Mouse (Mus musculus) bone marrow, adult 2 months (tissue): ENCODE measurements around the gene Lgals3. TPM values are rescaled to one million over a fixed set of nuclear protein-coding genes. Genes with fewer than 3 reads are reported as not detected.

Experiments
- H3K27ac ChIP-seq: fragments of 200-500 bp; 2 replicates; pipeline ENCODE4 v1.5.1; 2012; ENCODE audit warnings: low read depth, mild to moderate bottlenecking, control low read depth, inconsistent platforms, low read length; ENCODE audit not compliant: control insufficient read depth, poor library complexity, insufficient read depth
- H3K4me1 ChIP-seq: fragments of 200-500 bp; 2 replicates; pipeline ENCODE4 v1.6.1; 2011; ENCODE audit warnings: low read length; ENCODE audit not compliant: control insufficient read depth, insufficient read depth
- H3K4me3 ChIP-seq: fragments of 200-500 bp; replicated peaks from 2 replicates; pipeline ENCODE3; 2011; ENCODE audit warnings: mild to moderate bottlenecking, low read depth, low read length, control low read depth; ENCODE audit not compliant: control insufficient read depth
- CTCF ChIP-seq: fragments of 200-500 bp; IDR thresholded peaks from 2 replicates; pipeline ENCODE4 v1.5.1; 2011; ENCODE audit warnings: low read length, control low read depth; ENCODE audit not compliant: control insufficient read depth, insufficient read depth
- POLR2A ChIP-seq: fragments of 200-500 bp; IDR thresholded peaks from 2 replicates; pipeline ENCODE4 v1.6.1; 2011; ENCODE audit warnings: low read depth, mild to moderate bottlenecking, control low read depth, low read length, borderline replicate concordance; ENCODE audit not compliant: control insufficient read depth
- WGBS: fragments of 180-500 bp; shearing (Covaris S2); methylation state at CpG from one replicate; pipeline ENCODE4 v1.1.7; 2018; 5-methylcytosine and 5-hydroxymethylcytosine counted together
- polyA plus RNA-seq: library from polyadenylated mRNA; stranded (reverse); fragments of >200 nt; gene quantifications from 2 replicates; pipeline ENCODE4 v1.2.4, GENCODE M21; 2011; ENCODE audit warnings: low replicate concordance; ENCODE audit not compliant: missing spikeins, insufficient read depth, insufficient read length

Lgals3 gene
- polyA plus RNA-seq, 1 experiment, result 147 TPM

- TF ChIP-seq CTCF, result no peak
- no peak for TF ChIP-seq POLR2A
- Histone ChIP-seq H3K4me3 (no peak overlapping the region), H3K4me1 (peaks cover 7% of the 10 kb centered on the region; the same call in 1 of the 2 replicates), H3K27ac (no peak overlapping the region)
- 27% methylated on average over 3 of the region's 3 CpGs for WGBS
Measured at GRCm38 (mm10) chr14:47359610-47360009, 7.9 kb upstream of the Lgals3 start.

GRCm38 (mm10) chr14:47361418-47361817 is 6.1 kb upstream of the Lgals3 start:
- TF ChIP-seq POLR2A (no peak), CTCF (no peak)
- 53% methylated on average over 2 of the region's 2 CpGs for WGBS
- H3K4me3 ChIP-seq, result no peak overlapping the region
- H3K27ac ChIP-seq, result peak overlapping the region; percentile 68
- peaks cover 5% of the 10 kb centered on the region; the same call in 1 of the 2 replicates for H3K4me1 ChIP-seq

GRCm38 (mm10) chr14:47361899-47362298 is 5.7 kb upstream of the Lgals3 start:
- H3K27ac ChIP-seq, result peak overlapping the region; percentile 68
- peaks cover 5% of the 10 kb centered on the region for H3K4me1 ChIP-seq
- no peak overlapping the region for H3K4me3 ChIP-seq
- TF ChIP-seq CTCF, result no peak
- TF ChIP-seq POLR2A, result no peak
- 61% methylated on average over 9 of the region's 9 CpGs for WGBS

GRCm38 (mm10) chr14:47364742-47365449 is 2.7 kb upstream of the Lgals3 start:
- Histone ChIP-seq H3K27ac (no peak overlapping the region), H3K4me1 (peaks cover 7% of the 10 kb centered on the region), H3K4me3 (no peak overlapping the region)
- WGBS, result 15% methylated on average over 21 of the region's 21 CpGs
- TF ChIP-seq CTCF, result no peak
- no peak for TF ChIP-seq POLR2A

GRCm38 (mm10) chr14:47366881-47367321 is 650 bp upstream of the Lgals3 start:
- TF ChIP-seq CTCF (no peak), POLR2A (no peak)
- WGBS, result 6% methylated on average over 7 of the region's 7 CpGs
- H3K4me3 ChIP-seq, result no peak overlapping the region
- H3K4me1 ChIP-seq, result peaks cover 7% of the 10 kb centered on the region
- no peak overlapping the region for H3K27ac ChIP-seq

GRCm38 (mm10) chr14:47369741-47370140 is 2.2 kb downstream of the Lgals3 start:
- TF ChIP-seq CTCF (no peak), POLR2A (no peak)
- no peak overlapping the region for H3K27ac ChIP-seq
- peaks cover 4% of the 10 kb centered on the region for H3K4me1 ChIP-seq
- H3K4me3 ChIP-seq, result no peak overlapping the region
- 78% methylated on average over 5 of the region's 5 CpGs for WGBS

GRCm38 (mm10) chr14:47370790-47371189 is 3.2 kb downstream of the Lgals3 start:
- Histone ChIP-seq H3K4me3 (no peak overlapping the region), H3K4me1 (peaks cover 4% of the 10 kb centered on the region), H3K27ac (no peak overlapping the region)
- 81% methylated on average over 3 of the region's 3 CpGs for WGBS
- TF ChIP-seq CTCF (no peak), POLR2A (no peak)

GRCm38 (mm10) chr14:47371689-47372088 is 4.1 kb downstream of the Lgals3 start:
- peaks cover 4% of the 10 kb centered on the region for H3K4me1 ChIP-seq
- H3K4me3 ChIP-seq, result no peak overlapping the region
- TF ChIP-seq POLR2A (no peak), CTCF (no peak)
- WGBS, result 79% methylated on average over 6 of the region's 6 CpGs
- H3K27ac ChIP-seq, result no peak overlapping the region
